Mouse (Mus musculus) NIH3T3 (cell line): ENCODE data around the gene Rad51b.
A peak's percentile ranks its signal among the peaks of the same experiment; 100 is the strongest.

Experiments used
- DNase-seq: peaks from one replicate; pipeline ENCODE4 v3.0.0-alpha.2; 2012; ENCODE audit warnings: low read depth

Gene Rad51b

DNA sequence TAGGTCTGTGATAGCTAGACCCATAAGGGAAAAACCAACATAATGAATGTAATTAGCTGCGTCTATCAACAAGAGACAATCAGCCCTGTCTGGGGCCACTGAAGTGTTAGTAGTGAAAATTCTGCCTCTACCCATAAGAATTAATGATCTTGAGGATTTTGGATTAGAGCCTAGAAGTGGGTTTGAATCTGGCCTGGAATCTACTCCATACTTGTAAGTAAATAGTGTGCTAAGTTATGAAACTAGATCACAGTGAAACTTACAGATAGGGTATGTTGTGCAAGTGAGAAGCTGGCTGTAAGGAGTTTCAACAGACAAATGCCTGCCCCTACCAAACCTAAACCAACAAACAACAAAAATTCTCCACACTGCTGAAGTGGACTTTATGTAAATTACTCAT is 83.1 kb downstream of the Rad51b start:
- DNase-seq, result peak; percentile 38

DNA sequence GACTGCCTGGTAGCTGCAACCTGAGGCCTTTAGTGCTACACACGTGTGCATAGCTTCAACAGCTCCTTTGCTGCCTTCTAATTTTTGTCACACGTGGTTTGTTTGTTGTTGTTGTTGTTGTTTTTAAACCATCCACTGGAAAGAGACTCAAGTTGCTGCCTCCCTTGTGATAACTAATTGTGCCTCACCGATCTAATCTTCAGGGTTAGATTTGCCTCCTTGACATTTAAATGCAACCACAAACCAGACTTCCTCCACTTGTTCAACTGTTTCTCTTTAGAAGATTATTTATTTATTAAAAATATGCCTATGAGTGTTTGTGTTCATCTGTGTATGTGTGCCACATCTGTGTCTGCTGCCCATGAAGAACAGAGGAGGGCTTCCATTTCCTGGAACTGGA is 84.4 kb downstream of the Rad51b start:
- DNase-seq, result no peak

GRCm38 (mm10) chr12:79382416-79382815 is 85.3 kb downstream of the Rad51b start:
- DNase-seq, result no peak

GRCm38 (mm10) chr12:79383583-79383982 is 86.5 kb downstream of the Rad51b start:
- DNase-seq, result peak; percentile 80

GRCm38 (mm10) chr12:79384787-79385186 is 87.7 kb downstream of the Rad51b start:
- DNase-seq, result peak; percentile 30

- DNase-seq, result no peak
Observed at GRCm38 (mm10) chr12:79385199-79385598, 88.1 kb downstream of the Rad51b start.

GRCm38 (mm10) chr12:79387886-79388285 is 90.8 kb downstream of the Rad51b start:
- peak; percentile 45 for DNase-seq

DNA sequence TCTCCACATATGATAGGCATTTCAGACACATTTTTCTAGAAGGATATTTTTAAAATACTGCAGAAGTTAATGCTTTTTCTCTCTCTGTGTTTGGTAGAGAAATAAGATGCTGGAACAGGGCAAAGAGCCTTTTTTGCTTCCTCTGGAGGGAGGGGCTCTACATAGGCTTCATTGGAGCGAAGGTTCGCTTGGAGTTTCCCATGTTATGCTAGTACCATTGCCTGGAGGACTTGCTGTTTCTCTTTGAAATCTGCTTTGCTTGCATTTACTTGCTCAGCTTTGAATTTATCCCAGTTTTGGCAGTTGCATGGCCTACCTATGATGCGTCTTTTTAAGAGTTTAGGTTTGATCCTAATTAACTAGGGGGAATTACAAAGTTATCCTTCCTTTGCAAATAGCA is 92.2 kb downstream of the Rad51b start:
- no peak for DNase-seq

DNA sequence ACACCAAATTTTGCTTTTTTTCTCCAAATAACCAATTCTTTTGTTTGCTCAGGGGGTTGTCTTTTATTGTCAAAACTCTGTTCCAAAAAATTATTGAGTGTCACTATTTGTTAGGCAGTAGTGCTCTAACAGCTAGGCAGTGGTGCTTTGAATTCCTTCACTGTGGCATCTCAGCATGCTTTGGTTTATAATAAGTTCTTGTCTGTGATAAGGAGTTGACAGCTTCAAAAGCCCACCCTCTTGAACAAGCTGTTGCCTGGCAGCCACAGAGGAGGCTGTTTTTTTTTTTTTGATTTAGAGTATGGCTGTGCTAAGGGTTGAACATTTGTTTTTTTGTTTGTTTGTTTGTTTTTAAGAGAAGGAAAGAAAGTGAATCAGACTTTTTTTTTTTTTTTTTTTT is 92.9 kb downstream of the Rad51b start:
- DNase-seq, result no peak

GRCm38 (mm10) chr12:79393636-79394035 is 96.6 kb downstream of the Rad51b start:
- DNase-seq, result peak; percentile 66

DNA sequence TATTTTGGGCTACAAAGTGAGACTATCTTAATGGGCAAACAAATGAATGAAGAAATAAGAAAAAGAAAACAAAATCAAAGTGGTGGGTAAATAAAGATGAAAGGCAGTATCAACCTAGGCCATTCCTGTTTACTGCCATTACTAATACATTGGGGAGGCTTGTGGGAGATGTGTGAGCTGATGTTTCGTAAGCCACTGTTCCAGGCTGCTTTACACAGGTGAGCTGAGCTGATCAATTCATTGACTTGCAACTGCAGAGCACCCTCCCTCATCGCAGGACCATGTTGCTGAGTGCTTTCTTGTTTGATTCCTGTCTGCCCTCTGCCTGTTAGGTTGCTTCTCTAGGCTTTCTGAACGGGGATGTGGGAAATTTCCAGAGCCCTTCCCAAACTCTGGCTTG is 106.9 kb downstream of the Rad51b start:
- no peak for DNase-seq

DNA sequence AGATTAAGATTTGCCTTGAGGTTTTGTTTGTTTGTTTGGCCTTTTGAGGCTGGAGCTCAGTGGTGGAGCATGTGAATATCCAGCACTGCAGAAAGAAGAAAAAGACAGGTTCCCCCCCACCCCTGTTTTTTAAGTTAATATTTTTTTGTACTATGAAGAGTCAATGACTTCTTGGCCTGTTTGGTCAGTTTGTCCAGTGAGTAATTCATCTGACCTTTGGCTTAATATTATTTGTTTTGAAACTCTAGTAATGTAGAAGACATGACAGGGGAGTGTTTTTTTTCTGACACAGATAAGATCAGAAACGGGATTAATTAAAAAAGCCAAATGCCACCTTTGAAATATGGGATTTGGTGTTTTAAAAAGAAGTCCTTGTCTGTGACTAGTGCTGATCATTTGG is 107.4 kb downstream of the Rad51b start:
- no peak for DNase-seq

GRCm38 (mm10) chr12:79408677-79409076 is 111.6 kb downstream of the Rad51b start:
- DNase-seq, result no peak

- peak; percentile 45 for DNase-seq
Observed at GRCm38 (mm10) chr12:79409126-79409860, 112.2 kb downstream of the Rad51b start.

GRCm38 (mm10) chr12:79412894-79413507 is 115.9 kb downstream of the Rad51b start:
- no peak for DNase-seq

- DNase-seq, result no peak
Observed at GRCm38 (mm10) chr12:79417360-79417759, 120.3 kb downstream of the Rad51b start.

GRCm38 (mm10) chr12:79420605-79421004 is 123.5 kb downstream of the Rad51b start:
- peak; percentile 52 for DNase-seq

DNA sequence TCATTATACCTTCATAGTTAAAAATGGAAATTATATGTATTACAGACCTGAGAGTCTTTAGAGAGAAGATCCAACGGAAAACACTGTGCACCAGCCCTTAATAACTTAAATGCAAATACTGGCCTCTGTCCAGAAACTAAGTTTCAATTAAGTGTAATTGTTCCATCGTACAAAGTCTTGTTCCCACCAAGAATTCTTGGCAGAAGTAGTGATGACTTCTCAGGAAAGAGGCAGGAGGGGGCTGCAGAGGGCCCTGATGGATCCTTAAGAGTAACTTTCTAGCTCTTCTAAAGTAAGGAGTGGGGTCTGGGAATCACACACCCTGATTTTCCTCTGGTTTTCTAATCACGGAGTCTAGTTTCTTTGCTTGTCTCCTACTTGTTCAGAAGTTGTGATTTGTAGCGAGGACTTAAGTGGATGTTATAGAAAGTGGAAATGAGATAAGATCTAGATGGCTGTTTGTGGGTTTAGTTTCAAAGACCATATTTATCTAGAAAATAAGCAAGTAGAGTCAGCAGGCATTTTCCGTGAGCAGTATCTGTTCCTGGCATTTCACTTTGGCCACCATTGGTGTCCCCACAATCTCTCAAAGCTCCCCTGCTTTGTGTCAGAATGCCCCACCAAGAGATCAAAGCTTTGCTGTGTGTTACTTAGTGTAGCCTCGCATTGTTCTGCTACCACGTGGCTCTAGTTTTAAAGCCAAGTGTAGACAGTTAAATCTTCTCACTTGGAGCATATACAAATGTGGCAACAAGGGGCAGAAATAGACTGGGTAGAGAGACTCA is 132.6 kb downstream of the Rad51b start:
- DNase-seq, result no peak

GRCm38 (mm10) chr12:79431138-79431537 is 134.1 kb downstream of the Rad51b start:
- no peak for DNase-seq

DNA sequence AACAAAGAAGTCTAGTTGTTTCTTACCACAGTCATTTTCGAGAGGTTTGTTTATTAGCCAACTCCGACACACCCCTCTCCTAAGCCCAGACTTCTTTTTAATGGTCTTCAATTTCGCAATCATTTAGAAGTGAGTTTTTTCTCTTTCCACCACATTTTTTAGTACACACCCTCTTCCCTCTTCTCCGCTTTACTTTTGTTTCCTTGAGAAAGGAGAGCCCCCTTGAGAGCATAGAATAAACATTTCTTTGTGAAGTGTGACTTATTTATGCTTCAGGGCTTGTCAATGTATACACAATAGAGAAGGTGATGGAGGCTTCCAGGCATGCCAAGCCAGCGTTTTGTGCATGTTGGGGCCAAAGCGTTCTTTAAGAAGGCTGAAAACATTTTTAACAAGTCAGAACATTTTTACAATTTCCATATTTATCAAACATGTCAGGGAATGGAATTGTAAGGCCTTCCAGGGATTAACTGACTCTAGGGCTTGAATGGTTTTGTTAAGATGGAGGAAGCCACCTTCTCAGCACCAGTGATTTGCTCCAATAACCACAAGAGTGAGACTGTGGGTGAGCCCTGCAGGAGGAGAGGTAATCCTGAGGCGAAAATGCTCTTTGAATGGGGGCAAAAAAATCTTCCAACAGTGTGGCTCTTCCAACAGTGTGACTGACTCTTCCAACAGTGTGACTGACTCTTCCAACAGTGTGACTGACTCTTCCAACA is 136.8 kb downstream of the Rad51b start:
- DNase-seq, result peak; percentile 77

DNA sequence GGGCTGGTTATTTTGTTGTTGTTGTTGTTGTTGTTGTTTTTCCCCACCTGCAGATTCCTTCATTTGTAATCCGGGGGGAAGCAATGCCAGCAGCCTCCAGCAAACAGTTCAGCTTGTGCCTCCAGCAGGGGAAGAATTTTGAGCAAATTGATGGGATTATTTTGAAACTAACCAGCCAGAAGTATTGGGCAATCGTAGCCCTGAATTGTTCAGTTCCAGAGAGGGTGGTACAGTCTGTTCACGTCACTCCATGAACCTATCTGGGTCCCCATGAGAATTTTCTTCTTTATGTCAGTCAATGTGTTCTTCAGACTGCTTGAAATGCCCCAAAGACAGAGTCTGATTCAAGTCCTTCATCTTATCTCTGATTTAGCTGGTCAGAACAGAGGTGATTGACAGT is 138.4 kb downstream of the Rad51b start:
- peak; percentile 41 for DNase-seq

- DNase-seq, result no peak
Observed at GRCm38 (mm10) chr12:79436035-79436434, 139.0 kb downstream of the Rad51b start.
